Mouse (Mus musculus) cerebellum, adult 2 months (tissue): ENCODE results near the gene Fah. TPM values are rescaled to one million over a fixed set of nuclear protein-coding genes. Genes with fewer than 3 reads are reported as not detected.

Source experiments
- DNase-seq, 2 experiments: peaks; one replicate each; pipeline ENCODE4 v3.0.0; 2021
- H3K27ac ChIP-seq: fragments of 200-500 bp; 2 replicates; pipeline ENCODE4 v1.5.1; 2012; ENCODE audit warnings: low read length, control low read depth, inconsistent platforms; ENCODE audit not compliant: insufficient read depth
- H3K27me3 ChIP-seq: fragments of 200-500 bp; 2 replicates; pipeline ENCODE4 v1.6.1; 2012; ENCODE audit warnings: inconsistent platforms, mild to moderate bottlenecking, low read length, moderate library complexity; ENCODE audit not compliant: control insufficient read depth, insufficient read depth
- H3K4me1 ChIP-seq: fragments of 200-500 bp; 2 replicates; pipeline ENCODE4 v1.6.1; 2011; ENCODE audit warnings: low read length; ENCODE audit not compliant: control insufficient read depth, insufficient read depth
- H3K4me3 ChIP-seq: fragments of 200-500 bp; replicated peaks from 2 replicates; pipeline ENCODE3; 2011; ENCODE audit warnings: mild to moderate bottlenecking, low read depth, low read length, control low read depth; ENCODE audit not compliant: insufficient read depth
- CTCF ChIP-seq: fragments of 200-500 bp; IDR thresholded peaks from 2 replicates; pipeline ENCODE4 v1.5.1; 2011; ENCODE audit warnings: low read depth, mild to moderate bottlenecking, control low read depth, low read length, moderate library complexity, borderline replicate concordance; ENCODE audit not compliant: insufficient read depth
- POLR2A ChIP-seq: fragments of 200-500 bp; IDR thresholded peaks from 2 replicates; pipeline ENCODE4 v1.6.1; 2011; ENCODE audit warnings: low read length, control low read depth, borderline replicate concordance; ENCODE audit not compliant: insufficient read depth
- WGBS: fragments of 180-500 bp; shearing (Covaris S2); methylation state at CpG from one replicate; pipeline ENCODE4 v1.1.7; 2018; 5-methylcytosine and 5-hydroxymethylcytosine counted together
- polyA plus RNA-seq: library from polyadenylated mRNA; depleted of rRNA; stranded (reverse); fragments of >200 nt; gene quantifications from 2 replicates; pipeline ENCODE4 v1.2.3, GENCODE M21; 2012; rRNA removed

The Fah gene
- polyA plus RNA-seq, result 52.7 and 53.9 TPM in 2 replicates

DNA sequence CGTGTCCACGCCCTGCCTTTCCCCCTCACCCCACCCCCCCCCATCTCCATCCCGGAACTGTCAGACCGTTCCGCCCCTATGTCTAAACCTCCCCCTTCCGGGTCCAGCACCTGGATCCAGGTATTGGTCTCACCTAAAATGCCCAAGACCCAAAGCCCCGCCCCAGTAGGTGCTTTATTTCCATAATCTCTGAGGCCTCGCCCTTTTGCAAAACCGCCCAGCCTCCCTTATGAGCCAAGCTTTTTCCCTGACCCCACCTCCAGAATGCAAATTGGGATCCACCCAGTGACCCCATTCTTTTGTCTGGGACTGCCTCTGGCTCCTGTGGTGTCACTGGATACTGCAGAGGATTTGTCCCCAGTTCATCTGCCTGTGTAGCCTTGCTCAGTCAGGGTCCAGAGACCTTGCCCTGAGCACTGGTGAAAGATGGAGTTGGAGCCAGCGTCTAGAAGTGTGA, at the start of gene Fah:
Fah (minus strand) TSS at position 430 of the 457 bp plus-strand sequence.
- peak; percentile 63 to 69 for DNase-seq
- no peaks in the 10 kb centered on the region for H3K27me3 ChIP-seq
- TF ChIP-seq POLR2A (no peak), CTCF (no peak)
- peak within 1 kb of the TSS; percentile 84 for H3K27ac ChIP-seq
- peaks cover 3% of the 10 kb centered on the region; the same call in 1 of the 2 replicates for H3K4me1 ChIP-seq
- WGBS, result 3% methylated on average over 10 of the region's 10 CpGs
- peak within 1 kb of the TSS; percentile 98 for H3K4me3 ChIP-seq

DNA sequence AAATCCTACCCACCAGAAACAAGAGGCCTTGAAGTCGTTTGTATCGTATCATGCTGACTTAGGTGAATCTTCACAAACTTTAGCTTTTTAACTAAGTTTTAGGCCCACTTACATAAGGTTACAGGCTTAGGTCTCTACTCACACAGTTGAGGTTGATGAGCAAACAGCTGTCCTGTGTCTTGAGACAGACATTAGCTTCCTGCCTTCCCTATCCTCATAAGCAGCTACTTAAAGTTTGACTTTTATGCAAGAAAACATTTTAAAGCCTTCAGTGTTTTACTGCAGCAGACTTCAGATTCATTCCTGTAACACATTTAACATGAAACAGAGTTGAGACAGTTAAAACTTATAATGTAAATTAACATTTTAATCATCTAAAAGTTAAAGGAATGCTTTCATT, 46.2 kb upstream of the Fah start:
- TF ChIP-seq CTCF (no peak), POLR2A (no peak)
- WGBS, result 85% methylated on average over 2 of the region's 2 CpGs
- Histone ChIP-seq H3K27me3 (no peaks in the 10 kb centered on the region), H3K4me1 (no peaks in the 10 kb centered on the region), H3K27ac (no peak overlapping the region), H3K4me3 (no peak overlapping the region)
- no peak for DNase-seq

DNA sequence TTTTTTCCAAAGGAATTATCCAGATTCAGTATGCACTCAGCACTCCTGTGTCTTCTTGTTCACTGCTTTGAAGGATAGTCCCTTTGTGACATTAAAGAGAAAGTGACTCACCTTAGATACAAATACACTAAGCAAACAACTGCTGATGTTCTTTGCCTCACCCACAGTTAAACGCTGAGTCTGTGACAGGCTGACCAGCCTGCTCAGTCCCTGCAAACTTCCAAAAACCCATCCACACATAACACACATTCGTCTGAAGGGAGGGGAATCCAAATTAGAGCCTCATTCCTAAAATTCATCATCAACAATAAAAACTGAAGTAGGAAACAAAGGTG, 45.4 kb upstream of the Fah start:
- no peaks in the 10 kb centered on the region for H3K27me3 ChIP-seq
- H3K27ac ChIP-seq, result no peak overlapping the region
- no peak overlapping the region for H3K4me3 ChIP-seq
- TF ChIP-seq POLR2A (no peak), CTCF (no peak)
- no peaks in the 10 kb centered on the region for H3K4me1 ChIP-seq
- WGBS, result 74% methylated on average over 2 of the region's 2 CpGs
- DNase-seq, result no peak

DNA sequence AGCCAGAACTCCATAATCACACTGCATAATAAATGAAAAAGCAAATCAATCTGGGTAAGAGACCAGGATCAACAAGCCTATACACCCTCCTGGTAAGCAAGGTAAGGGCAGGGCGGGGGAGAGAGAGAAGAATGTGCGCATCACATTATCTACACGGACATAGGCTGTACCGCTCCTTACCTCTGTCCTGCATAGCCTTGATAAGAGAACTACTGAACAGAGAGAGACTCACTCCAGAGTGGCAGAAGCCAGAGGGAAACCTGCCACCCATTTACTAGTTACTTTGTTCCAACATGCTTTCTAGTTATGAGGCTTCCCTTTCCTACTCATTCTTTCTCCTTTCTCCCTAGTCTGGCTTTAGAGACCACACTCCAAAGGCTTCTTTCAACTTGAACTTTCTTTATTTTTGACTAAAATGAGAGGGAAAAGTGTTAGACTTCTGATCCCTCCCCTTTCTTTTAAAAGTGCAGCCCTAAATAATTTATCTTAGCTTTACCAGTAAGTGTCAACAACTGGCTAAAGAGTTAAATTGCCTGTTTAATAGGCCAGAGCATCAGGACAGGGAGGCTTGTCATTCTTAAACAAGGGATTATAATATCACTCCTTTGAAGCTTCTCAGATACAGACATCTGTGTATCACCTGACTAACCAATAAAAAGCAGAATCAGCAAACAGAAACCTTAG, 44.9 kb upstream of the Fah start:
- TF ChIP-seq POLR2A, result no peak
- Histone ChIP-seq H3K4me1 (no peaks in the 10 kb centered on the region), H3K27ac (no peak overlapping the region), H3K4me3 (no peak overlapping the region), H3K27me3 (no peaks in the 10 kb centered on the region)
- no peak for DNase-seq
- 93% methylated on average over 4 of the region's 4 CpGs for WGBS

DNA sequence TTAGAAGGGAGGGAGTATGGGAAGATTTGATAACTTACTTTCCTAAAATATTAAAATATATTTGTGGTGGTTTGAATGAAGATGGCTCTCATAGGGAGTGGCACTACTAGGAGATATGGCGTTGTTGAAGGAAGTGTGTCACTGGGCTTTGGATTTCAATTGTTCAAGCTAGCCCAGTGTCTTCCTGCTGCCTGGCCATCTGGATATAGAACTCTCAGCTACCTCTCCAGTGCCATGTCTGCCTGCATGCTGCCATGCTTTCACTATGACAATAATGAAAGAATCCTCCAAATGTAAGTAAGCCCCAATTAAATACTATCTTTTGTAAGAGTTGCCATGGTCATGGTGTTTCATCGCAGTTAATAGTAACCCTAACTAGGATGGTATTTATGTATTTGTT, 42.5 kb upstream of the Fah start:
- peak in 1 of 2 experiments; percentile 58 for DNase-seq
- 42% methylated on average over 2 of the region's 2 CpGs for WGBS
- Histone ChIP-seq H3K4me3 (no peak overlapping the region), H3K27me3 (no peaks in the 10 kb centered on the region), H3K27ac (no peak overlapping the region), H3K4me1 (no peaks in the 10 kb centered on the region)
- no peak for TF ChIP-seq POLR2A

DNA sequence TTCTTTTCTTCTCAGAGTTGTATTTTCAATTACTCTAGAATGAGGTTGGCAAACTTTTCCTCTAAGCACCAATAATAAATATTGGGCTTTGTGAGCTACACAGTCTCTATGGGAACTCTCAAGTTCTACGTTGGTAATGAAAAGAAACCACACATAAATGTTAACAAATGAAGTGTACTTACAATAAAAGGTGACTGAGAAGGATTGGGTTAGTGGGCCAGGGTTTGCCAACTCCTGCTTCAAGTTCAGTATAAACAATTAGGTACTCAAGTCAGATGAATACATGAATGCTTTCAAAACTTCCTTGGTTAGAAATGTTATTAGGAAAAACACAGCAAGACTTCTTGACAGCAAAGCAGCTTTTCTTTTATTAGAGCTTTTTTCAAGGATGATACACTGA, 39.7 kb upstream of the Fah start:
- DNase-seq, result no peak
- Histone ChIP-seq H3K4me3 (no peak overlapping the region), H3K27ac (no peak overlapping the region), H3K4me1 (no peaks in the 10 kb centered on the region), H3K27me3 (no peaks in the 10 kb centered on the region)
- WGBS, result 78% methylated on average over 1 of the region's 1 CpGs
- TF ChIP-seq POLR2A, result no peak
- TF ChIP-seq CTCF, result no peak

DNA sequence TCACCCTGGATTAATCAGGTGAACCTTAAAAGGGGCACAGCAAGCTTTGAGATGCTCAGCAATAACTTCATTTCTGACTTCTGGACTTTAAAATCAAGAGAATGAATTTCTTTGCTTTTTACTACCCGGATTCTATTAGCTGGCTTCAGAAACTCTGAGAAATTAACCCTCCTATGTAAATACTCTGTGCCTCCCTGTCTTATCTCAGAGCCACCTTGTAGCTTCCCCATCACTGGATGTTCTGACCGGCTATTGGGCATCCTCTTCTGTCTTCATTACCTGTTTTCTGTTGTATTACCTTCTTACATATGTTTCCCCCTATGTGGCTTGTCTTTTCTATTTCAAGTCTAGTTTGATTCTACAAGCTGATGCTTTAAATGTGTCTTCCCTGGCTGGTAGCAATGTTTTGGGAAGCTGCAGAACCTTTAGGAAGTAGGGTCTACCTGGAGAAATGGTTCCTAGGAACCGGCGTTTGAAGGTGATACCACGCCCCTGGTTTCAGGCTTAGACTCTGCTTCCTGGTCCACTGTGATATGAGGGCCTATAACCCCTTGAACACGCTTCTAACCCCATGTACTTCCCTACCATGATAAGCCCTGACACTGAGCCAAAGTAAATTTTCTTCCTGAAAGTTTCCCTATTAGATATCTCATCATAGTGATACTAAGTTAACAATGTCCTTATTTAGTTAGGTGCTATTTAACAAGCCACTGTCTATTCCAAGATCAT, 36.9 kb upstream of the Fah start:
- Histone ChIP-seq H3K27ac (no peak overlapping the region), H3K4me1 (no peaks in the 10 kb centered on the region), H3K27me3 (no peaks in the 10 kb centered on the region), H3K4me3 (no peak overlapping the region)
- 97% methylated on average over 6 of the region's 6 CpGs for WGBS
- TF ChIP-seq CTCF (no peak), POLR2A (no peak)
- DNase-seq, result no peak

DNA sequence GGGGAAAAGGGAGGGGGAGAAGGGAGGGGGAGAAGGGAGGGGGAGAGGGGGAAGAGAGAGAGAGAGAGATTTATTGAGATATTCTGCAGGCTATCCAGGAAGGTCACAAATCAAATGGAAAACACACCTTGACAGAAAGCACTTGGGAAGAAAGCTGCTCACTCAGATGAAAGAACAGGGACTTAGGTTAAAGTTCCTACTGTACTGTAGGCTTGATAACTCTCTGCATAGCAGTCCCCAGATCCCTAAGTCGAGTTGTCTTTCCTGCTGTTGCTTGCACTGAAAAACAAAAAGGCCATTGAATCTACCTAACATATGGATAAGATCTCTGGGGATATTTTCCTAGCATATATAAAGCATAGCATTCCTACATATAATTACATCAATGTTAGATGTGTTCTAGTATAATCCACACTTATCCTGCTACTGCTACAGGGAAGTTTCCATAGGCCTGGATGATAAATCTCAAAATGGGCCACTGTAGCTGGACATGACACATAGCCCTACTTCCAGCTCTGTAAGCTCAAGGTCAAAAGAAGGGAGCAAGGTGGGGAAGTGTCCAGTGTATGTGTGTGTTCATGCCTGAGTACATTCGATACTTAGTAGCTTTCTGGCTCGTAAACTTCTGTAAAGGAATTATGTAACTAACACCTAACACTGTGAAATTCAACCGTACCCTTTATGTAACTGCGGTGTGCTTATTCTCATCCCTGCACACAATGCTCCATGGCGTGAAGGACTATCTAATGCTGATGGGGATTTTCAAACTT, 35.8 kb upstream of the Fah start:
- Histone ChIP-seq H3K27me3 (no peaks in the 10 kb centered on the region), H3K27ac (no peak overlapping the region), H3K4me3 (no peak overlapping the region), H3K4me1 (no peaks in the 10 kb centered on the region)
- WGBS, result 89% methylated on average over 6 of the region's 6 CpGs
- TF ChIP-seq POLR2A (no peak), CTCF (no peak)
- no peak for DNase-seq
